Mouse (Mus musculus) stomach, embryonic 14.5 days (tissue): Measurements from ENCODE around the gene Ndufv1. TPM values are rescaled to one million over a fixed set of nuclear protein-coding genes. Genes with fewer than 3 reads are reported as not detected.

ENCODE experiments used
- ATAC-seq: fragments of 200-750 bp; cut with Nextera tagmentation; 2 replicates; pipeline ENCODE4 v1.8.0; 2017; ENCODE audit warnings: low read depth, moderate TSS enrichment; ENCODE audit not compliant: insufficient number of reproducible peaks, insufficient read depth, low FRiP score
- H3K27ac ChIP-seq: fragments of 300-500 bp; sonication (generic); 2 replicates; pipeline ENCODE4 v1.5.1; 2014; ENCODE audit warnings: mild to moderate bottlenecking, low read length, moderate library complexity, mixed read lengths
- H3K27me3 ChIP-seq: fragments of 300-500 bp; sonication (generic); 2 replicates; pipeline ENCODE4 v1.6.1; 2014; ENCODE audit warnings: low read length, control low read depth, mixed read lengths; ENCODE audit not compliant: control insufficient read depth, insufficient read depth
- H3K36me3 ChIP-seq: fragments of 300-500 bp; sonication (generic); 2 replicates; pipeline ENCODE4 v1.6.1; 2014; ENCODE audit warnings: mild to moderate bottlenecking, control low read depth, low read length, moderate library complexity, mixed read lengths; ENCODE audit not compliant: control insufficient read depth, insufficient read depth
- H3K4me1 ChIP-seq: fragments of 300-500 bp; sonication (generic); 2 replicates; pipeline ENCODE4 v1.6.1; 2014; ENCODE audit warnings: low read length, control low read depth, mixed read lengths; ENCODE audit not compliant: control insufficient read depth, insufficient read depth
- H3K4me2 ChIP-seq: fragments of 300-500 bp; sonication (generic); replicated peaks from 2 replicates; pipeline ENCODE4 v1.6.1; 2014; ENCODE audit warnings: low read depth, low read length, control low read depth
- H3K4me3 ChIP-seq: fragments of 300-500 bp; sonication (generic); 2 replicates; pipeline ENCODE4 v1.5.1; 2014; ENCODE audit warnings: low read depth, low read length, control low read depth
- H3K9ac ChIP-seq: fragments of 300-500 bp; sonication (generic); replicated peaks from 2 replicates; pipeline ENCODE4 v1.6.1; 2014; ENCODE audit warnings: low read depth, mild to moderate bottlenecking, control low read depth, low read length, moderate library complexity, mixed read lengths
- H3K9me3 ChIP-seq: fragments of 300-500 bp; sonication (generic); 2 replicates; pipeline ENCODE4 v1.6.1; 2016; ENCODE audit warnings: low read depth, low read length, control low read depth; ENCODE audit not compliant: control insufficient read depth
- WGBS: fragments of 180-500 bp; shearing (Covaris S2); extraction: QIAGEN DNeasy Blood & Tissue Kit; methylation state at CpG from one replicate; pipeline ENCODE4 v1.1.7; 2014; 5-methylcytosine and 5-hydroxymethylcytosine counted together
- polyA plus RNA-seq: library from polyadenylated mRNA; unstranded; fragments of >200 nt; fragmentation: Nextera tagmentation; extraction: Ambion mirVana; gene quantifications from 2 replicates; pipeline ENCODE4 v1.2.1, GENCODE M21; 2014

Ndufv1 gene
- polyA plus RNA-seq, 1 experiment from 2014 or later = 205 TPM

DNA sequence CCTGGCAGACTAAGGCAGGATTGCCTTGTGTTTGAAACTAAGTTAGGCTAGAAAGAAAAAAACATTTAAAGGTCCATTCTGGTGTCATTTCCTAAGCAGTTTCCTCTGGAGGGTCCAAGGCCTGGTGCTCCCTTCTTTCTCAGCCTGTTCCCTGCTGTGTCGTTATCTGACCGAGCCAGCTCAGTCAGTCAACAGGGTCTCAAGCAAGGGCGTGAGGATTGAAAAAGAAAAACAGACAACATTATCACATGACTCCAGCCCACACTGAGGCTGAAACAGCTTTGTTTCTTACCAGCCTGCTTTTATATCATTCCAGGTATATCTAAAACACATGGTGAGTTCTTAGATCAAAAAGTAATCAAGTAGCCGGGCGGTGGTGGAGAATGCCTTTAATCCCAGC lies 3.0 kb upstream of the Ndufv1 start:
- Histone ChIP-seq H3K4me3 (no peak overlapping the region), H3K9ac (no peak overlapping the region), H3K36me3 (no peaks in the 10 kb centered on the region), H3K4me2 (no peak overlapping the region), H3K9me3 (no peaks in the 10 kb centered on the region), H3K27ac (no peak overlapping the region), H3K4me1 (peaks cover 17% of the 10 kb centered on the region), H3K27me3 (no peaks in the 10 kb centered on the region)
- 67% methylated on average over 5 of the region's 5 CpGs for WGBS
- no peak for ATAC-seq

DNA sequence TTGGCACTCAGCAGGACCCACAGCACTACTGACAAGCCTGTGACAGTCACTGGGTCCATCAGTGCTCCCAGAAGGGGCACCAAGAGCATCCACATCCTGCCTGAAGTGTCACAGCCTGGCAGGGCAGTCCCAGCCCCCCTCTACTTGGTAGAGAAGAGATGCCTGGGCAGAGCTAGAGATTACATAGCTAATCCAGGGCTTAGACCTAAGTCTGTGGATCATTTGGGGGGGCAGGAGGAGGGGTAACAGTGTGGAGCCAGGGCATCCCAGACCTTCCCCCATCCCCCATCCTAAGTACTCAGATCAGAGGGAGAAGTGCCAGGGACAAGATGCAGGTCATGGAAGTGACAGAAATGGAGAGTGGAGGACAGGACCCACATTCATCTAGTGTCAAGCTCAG lies 2.2 kb upstream of the Ndufv1 start:
- H3K4me1 ChIP-seq = peaks cover 17% of the 10 kb centered on the region
- no peak for ATAC-seq
- H3K4me3 ChIP-seq = no peak overlapping the region
- H3K36me3 ChIP-seq = no peaks in the 10 kb centered on the region; the same call in 1 of the 2 replicates
- no peaks in the 10 kb centered on the region for H3K9me3 ChIP-seq
- H3K9ac ChIP-seq = no peak overlapping the region
- H3K27me3 ChIP-seq = no peaks in the 10 kb centered on the region
- no peak overlapping the region for H3K4me2 ChIP-seq
- no peak overlapping the region for H3K27ac ChIP-seq

DNA sequence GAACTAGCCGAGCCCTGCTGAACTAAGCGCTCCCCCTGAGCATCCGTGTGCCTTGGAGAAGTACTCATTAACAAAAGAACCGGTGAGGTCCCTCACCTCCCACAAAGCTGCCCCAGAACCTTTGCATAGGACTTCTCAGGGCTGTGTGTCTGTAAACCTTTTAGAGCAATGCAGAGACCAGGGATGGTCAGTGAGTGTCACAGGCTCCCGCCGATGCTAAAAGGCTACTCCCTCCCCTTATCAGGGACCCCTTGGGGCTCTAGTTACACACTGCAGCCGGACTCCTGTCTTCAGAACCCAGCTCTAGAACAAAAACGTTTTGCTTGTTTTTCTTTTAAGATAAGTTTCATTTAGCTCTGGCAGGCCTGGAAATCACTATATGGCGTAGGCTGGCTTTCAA lies 460 bp upstream of the Ndufv1 start:
- Histone ChIP-seq H3K4me1 (peaks cover 11% of the 10 kb centered on the region; the same call in 1 of the 2 replicates), H3K9me3 (no peaks in the 10 kb centered on the region), H3K36me3 (peaks cover 6% of the 10 kb centered on the region), H3K4me3 (peak overlapping the region; percentile 90), H3K27me3 (no peaks in the 10 kb centered on the region), H3K27ac (0 out of 2 replicates have a peak overlapping the region, but pooled peaks have one; percentile 10), H3K4me2 (peak overlapping the region; percentile 55), H3K9ac (peak overlapping the region; percentile 76; the same call in 1 of the 2 replicates)
- ATAC-seq = peak; percentile 11; the same call in 1 of the 2 replicates
- 15% methylated on average over 9 of the region's 9 CpGs for WGBS

DNA sequence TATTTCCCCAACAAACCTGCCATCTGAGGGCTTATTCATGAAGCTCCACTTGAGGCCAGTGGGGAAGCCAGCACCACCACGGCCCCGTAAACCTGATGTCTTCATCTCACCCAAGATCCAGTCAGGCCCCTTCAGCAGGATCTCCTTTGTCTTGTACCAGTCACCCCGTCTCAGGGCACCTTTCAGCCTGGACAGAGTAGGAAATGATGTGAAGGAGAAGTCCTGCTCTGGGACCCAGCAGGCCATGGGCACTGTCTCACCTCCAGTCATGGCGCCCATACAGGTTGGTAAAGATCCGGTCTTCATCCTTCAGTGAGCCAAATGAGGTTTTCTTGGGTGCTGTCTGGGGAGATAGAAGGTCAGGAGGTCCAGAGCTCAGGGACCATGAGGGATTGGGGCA lies 1.5 kb downstream of the Ndufv1 start:
- Histone ChIP-seq H3K4me1 (peaks cover 11% of the 10 kb centered on the region; the same call in 1 of the 2 replicates), H3K27ac (no peak overlapping the region), H3K27me3 (no peaks in the 10 kb centered on the region), H3K4me3 (no peak overlapping the region), H3K4me2 (no peak overlapping the region), H3K9ac (no peak overlapping the region), H3K36me3 (peaks cover 22% of the 10 kb centered on the region), H3K9me3 (no peaks in the 10 kb centered on the region)
- WGBS = 92% methylated on average over 5 of the region's 5 CpGs
- ATAC-seq = no peak

DNA sequence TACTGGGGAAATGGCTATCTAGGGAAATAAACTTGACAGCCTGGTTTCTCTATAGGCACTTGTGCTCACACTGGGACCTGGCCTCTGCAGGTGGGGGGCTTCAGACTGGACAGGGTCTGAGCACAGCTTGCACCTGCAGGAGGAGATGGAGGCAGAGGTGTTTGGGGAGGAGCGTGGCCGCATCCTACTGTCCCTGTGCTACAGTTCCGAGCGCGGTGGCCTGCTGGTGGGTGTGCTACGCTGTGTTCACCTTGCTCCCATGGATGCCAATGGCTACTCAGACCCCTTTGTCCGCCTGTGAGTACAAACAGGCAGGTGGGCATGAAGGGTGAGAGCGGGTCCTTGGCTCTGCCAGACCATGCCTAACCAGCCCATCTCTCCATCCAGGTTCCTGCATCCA lies 6.6 kb downstream of the Ndufv1 start:
- H3K4me2 ChIP-seq = no peak overlapping the region
- H3K9me3 ChIP-seq = no peaks in the 10 kb centered on the region
- H3K27ac ChIP-seq = no peak overlapping the region
- no peak for ATAC-seq
- H3K9ac ChIP-seq = no peak overlapping the region
- H3K4me1 ChIP-seq = peaks cover 7% of the 10 kb centered on the region
- H3K36me3 ChIP-seq = peaks cover 24% of the 10 kb centered on the region
- WGBS = 90% methylated on average over 8 of the region's 8 CpGs
- no peaks in the 10 kb centered on the region for H3K27me3 ChIP-seq
- H3K4me3 ChIP-seq = no peak overlapping the region

DNA sequence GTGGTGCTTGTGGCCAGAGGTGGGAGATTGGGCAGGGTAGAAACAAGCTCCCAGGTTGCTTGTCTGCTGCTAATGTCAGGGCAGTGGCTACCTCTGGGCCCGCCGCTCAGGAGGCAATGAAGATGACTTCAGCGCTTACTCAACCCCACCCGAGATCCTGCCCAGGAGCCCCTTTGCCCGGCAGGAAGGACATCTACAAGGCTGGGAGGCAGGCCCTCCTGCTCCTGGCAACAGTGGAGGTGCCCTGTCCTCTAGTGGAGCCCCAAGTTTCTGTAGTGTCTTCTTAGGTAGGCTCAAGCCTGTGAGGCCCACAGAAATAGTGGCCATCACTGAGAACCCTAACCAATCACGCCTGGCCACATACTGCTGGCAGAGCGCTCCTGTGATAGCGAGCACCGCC lies 7.5 kb downstream of the Ndufv1 start:
- no peaks in the 10 kb centered on the region for H3K27me3 ChIP-seq
- H3K36me3 ChIP-seq = peaks cover 24% of the 10 kb centered on the region
- H3K9ac ChIP-seq = no peak overlapping the region
- H3K27ac ChIP-seq = no peak overlapping the region
- no peak overlapping the region for H3K4me2 ChIP-seq
- ATAC-seq = no peak
- H3K4me3 ChIP-seq = no peak overlapping the region
- peaks cover 9% of the 10 kb centered on the region for H3K4me1 ChIP-seq
- H3K9me3 ChIP-seq = no peaks in the 10 kb centered on the region
- WGBS = 86% methylated on average over 9 of the region's 9 CpGs

DNA sequence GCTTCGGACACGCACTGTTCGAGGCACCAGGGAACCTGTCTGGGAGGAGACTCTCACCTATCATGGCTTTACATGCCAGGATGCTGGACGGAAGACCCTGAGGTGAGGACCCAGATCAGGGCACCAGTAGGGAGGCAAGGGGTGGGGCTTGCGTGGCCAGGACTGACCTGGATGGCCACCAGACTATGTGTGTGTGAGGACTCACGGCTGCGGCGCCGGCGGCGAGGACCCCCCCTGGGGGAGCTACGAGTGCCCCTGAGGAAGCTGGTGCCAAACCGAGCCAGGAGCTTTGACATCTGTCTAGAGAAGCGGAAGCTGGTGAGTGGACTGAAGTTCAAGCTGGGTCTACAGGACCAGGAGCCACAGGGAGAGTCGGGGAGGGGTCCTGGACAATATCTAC lies 8.3 kb downstream of the Ndufv1 start:
- H3K36me3 ChIP-seq = peaks cover 24% of the 10 kb centered on the region
- no peak overlapping the region for H3K27ac ChIP-seq
- no peak for ATAC-seq
- no peak overlapping the region for H3K9ac ChIP-seq
- H3K4me1 ChIP-seq = peaks cover 14% of the 10 kb centered on the region
- 87% methylated on average over 15 of the region's 15 CpGs for WGBS
- H3K9me3 ChIP-seq = no peaks in the 10 kb centered on the region
- H3K27me3 ChIP-seq = no peaks in the 10 kb centered on the region
- no peak overlapping the region for H3K4me2 ChIP-seq
- no peak overlapping the region for H3K4me3 ChIP-seq

DNA sequence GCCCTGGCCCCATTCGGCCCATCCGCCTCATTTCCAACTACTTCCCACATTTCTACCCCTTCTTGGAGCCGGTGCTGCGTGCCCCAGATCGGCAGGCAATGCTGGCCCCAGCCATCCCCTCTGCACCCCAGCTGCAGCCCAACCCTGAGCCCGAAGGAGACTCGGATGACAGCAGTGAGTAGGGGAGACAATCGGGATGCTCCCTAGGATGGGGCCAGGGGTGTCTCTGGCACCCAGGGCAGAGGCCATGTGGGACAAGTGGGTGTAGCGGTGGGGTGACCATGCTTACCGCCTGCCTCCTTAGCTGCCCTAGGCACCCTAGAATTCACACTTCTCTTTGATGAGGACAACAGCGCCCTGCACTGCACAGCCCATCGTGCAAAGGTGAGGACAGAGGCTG lies 9.0 kb downstream of the Ndufv1 start:
- WGBS = 67% methylated on average over 12 of the region's 12 CpGs
- Histone ChIP-seq H3K9ac (no peak overlapping the region), H3K4me2 (no peak overlapping the region), H3K27ac (no peak overlapping the region), H3K4me1 (peaks cover 15% of the 10 kb centered on the region), H3K36me3 (peaks cover 24% of the 10 kb centered on the region), H3K27me3 (no peaks in the 10 kb centered on the region), H3K4me3 (no peak overlapping the region), H3K9me3 (no peaks in the 10 kb centered on the region)
- no peak for ATAC-seq

DNA sequence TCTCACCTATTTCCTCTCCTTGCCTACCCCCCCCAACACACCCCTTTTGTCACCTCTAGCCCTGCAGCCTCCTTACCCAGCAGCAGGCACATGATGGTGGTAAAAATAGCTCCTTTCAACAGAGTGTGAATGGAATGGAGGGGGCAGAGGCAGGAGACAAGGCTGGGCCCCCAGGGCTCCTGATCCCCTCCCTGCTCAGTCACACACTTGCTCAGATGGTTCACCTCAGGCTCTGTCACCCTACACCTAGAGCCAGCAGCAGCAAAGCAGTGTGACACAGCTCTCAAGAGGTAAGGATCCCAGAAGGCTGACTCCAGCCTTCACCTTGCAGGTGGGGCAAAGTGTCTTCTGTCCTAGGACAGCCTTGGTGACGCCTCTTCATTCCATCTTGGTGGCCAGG lies 9.5 kb downstream of the Ndufv1 start, which contains the start of gene Doc2g:
Doc2g (plus strand) TSS at position 202 of the 400 bp plus-strand sequence.
- Histone ChIP-seq H3K27ac (no peak within 1 kb of the TSS), H3K9me3 (no peaks in the 10 kb centered on the region), H3K4me2 (no peak within 1 kb of the TSS), H3K4me1 (peaks cover 15% of the 10 kb centered on the region), H3K9ac (no peak within 1 kb of the TSS), H3K27me3 (no peaks in the 10 kb centered on the region), H3K36me3 (peaks cover 18% of the 10 kb centered on the region), H3K4me3 (no peak within 1 kb of the TSS)
- WGBS = 64% methylated on average over 1 of the region's 1 CpGs
- no peak for ATAC-seq
